Mouse (Mus musculus): ENCODE data around the gene Ttc22. TPM values are rescaled to one million over a fixed set of nuclear protein-coding genes. Genes with fewer than 3 reads are reported as not detected.

The Ttc22 gene
- polyA plus RNA-seq, 1 experiment from 2014 or later = 0.07 TPM

DNA sequence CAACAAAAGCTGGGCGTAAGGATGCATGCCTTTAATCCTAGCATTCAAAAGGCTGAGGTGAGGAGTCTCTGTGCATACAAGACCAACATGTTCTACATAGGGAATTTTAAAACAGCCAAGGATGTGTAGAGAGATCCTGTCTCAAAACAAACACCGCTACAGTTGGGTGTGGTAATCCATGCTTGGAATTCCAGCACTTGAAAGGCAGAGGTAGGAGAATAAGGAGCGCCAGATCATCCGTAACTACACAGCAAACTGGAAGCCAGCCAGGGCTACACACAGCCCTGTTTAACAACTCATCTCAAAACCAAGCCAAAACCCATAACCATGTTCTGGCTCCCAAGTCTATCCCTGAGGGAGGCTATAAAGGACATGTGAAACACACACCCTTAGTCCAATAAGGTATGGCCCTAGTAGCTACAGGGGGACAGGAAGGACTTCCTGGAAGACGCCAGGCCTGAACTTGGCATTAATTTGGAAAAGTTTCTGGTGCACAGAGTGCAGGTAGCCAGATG lies 41.8 kb downstream of the Ttc22 start:
- Histone ChIP-seq H3K4me2 (no peak overlapping the region), H3K4me3 (replicated peaks) (no peak overlapping the region), H3K27ac (replicated peaks) (no peak overlapping the region), H3K9me3 (replicated peaks) (no peaks in the 10 kb centered on the region), H3K9ac (no peak overlapping the region), H3K27me3 (no peaks in the 10 kb centered on the region), H3K4me1 (replicated peaks) (no peaks in the 10 kb centered on the region), H3K36me3 (replicated peaks) (peaks cover 99% of the 10 kb centered on the region)
- WGBS (ENCODE audit: insufficient replicate concordance) = 79% methylated on average over 5 of the region's 5 CpGs
- no peak for ATAC-seq (ENCODE audit: insufficient read depth)

DNA sequence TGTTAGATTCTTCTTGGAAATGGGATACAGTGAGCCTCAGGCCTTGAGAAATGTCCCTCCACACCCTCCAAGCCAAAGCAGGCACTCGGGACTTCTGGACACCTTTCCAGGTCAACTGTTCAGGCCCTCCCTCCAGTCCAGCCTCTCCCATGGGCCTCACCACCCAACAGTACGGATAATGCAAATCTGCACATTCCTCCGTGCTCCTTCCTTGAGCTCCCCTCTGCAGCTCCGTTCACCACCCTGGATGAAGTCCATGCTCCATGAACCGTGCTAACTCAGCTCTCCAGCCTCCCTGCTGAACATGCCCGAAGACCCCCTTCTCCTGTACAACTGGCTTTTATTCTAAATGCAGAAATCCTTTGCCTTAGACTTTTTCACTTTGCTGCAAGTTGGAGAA lies 42.5 kb downstream of the Ttc22 start:
- no peak overlapping the region for H3K4me2 ChIP-seq
- peaks cover 99% of the 10 kb centered on the region for H3K36me3 ChIP-seq (replicated peaks)
- no peaks in the 10 kb centered on the region for H3K4me1 ChIP-seq (replicated peaks)
- H3K4me3 ChIP-seq (replicated peaks) = no peak overlapping the region
- no peak overlapping the region for H3K9ac ChIP-seq
- no peaks in the 10 kb centered on the region for H3K27me3 ChIP-seq
- no peak overlapping the region for H3K27ac ChIP-seq (replicated peaks)
- ATAC-seq (ENCODE audit: insufficient read depth) = no peak
- no peaks in the 10 kb centered on the region for H3K9me3 ChIP-seq (replicated peaks)
- 78% methylated on average over 6 of the region's 6 CpGs for WGBS (ENCODE audit: insufficient replicate concordance)

DNA sequence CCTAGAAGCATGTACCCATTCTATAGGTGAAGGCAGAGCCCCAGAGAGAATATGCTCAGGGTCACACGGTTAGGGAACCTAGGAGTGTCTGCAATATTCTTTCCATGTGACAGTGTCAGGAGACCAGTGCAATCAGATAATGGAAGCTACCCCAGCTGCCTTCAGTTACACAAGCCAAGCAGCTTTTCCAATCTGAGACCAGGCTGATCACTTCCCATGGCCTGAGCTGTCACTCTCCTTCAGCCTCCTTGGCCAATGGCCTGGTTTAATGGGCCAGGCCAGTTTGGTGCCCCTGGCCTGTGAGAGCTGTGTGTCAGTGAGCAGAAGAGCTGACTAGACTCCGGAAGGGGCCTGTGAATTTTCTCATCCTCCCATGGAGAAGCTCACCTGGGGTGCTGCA lies 43.0 kb downstream of the Ttc22 start:
- H3K27me3 ChIP-seq = no peaks in the 10 kb centered on the region
- 76% methylated on average over 2 of the region's 2 CpGs for WGBS (ENCODE audit: insufficient replicate concordance)
- H3K9me3 ChIP-seq (replicated peaks) = no peaks in the 10 kb centered on the region
- H3K4me2 ChIP-seq = no peak overlapping the region
- no peak overlapping the region for H3K27ac ChIP-seq (replicated peaks)
- no peak for ATAC-seq (ENCODE audit: insufficient read depth)
- H3K4me1 ChIP-seq (replicated peaks) = no peaks in the 10 kb centered on the region
- H3K36me3 ChIP-seq (replicated peaks) = peaks cover 99% of the 10 kb centered on the region
- H3K4me3 ChIP-seq (replicated peaks) = no peak overlapping the region
- H3K9ac ChIP-seq = no peak overlapping the region

DNA sequence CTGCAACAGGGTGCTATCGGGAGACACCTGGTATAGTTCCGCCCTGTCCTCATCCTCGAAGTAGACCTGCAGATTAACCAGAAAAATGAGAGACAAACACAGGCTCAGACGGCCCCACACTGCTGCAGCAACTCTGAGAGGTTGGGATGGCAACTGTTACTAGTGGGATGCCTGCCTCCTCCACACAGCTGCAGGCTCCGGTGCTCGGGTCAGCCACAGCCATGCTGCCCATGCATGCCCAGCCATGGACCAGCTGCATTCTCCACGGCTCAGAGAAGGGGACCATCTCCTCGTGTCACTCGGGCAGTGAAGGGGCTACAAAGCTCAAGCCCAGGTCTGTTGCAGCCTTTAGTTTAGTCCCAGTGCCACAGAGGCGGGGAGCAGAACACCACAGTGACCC lies 43.4 kb downstream of the Ttc22 start:
- 79% methylated on average over 10 of the region's 10 CpGs for WGBS (ENCODE audit: insufficient replicate concordance)
- Histone ChIP-seq H3K9ac (no peak overlapping the region), H3K27me3 (no peaks in the 10 kb centered on the region), H3K36me3 (replicated peaks) (peaks cover 99% of the 10 kb centered on the region), H3K4me3 (replicated peaks) (no peak overlapping the region), H3K27ac (replicated peaks) (no peak overlapping the region), H3K4me2 (no peak overlapping the region), H3K4me1 (replicated peaks) (no peaks in the 10 kb centered on the region), H3K9me3 (replicated peaks) (no peaks in the 10 kb centered on the region)
- no peak for ATAC-seq (ENCODE audit: insufficient read depth)

DNA sequence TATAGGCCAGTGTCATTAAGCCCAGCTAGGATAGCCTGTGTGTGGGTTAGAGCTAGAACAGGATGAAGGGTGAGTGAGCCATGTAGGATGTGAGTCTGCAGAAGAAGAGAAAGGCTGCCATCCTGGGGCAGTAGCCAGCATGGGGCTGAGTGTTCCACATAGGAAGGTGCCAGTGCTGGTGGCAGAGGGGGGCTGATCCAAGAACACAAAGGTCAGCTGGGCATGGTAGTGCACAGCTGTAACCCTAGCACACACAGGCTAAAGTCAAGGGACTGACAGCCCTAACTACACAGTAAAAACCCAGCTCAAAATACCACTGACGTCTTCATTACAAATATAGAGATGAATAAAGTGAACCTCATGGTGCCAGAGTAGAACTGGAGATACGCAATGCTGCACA lies 44.3 kb downstream of the Ttc22 start:
- Histone ChIP-seq H3K27ac (replicated peaks) (no peak overlapping the region), H3K4me2 (no peak overlapping the region), H3K36me3 (replicated peaks) (peaks cover 100% of the 10 kb centered on the region), H3K9me3 (replicated peaks) (no peaks in the 10 kb centered on the region), H3K4me1 (replicated peaks) (no peaks in the 10 kb centered on the region), H3K27me3 (no peaks in the 10 kb centered on the region), H3K4me3 (replicated peaks) (no peak overlapping the region), H3K9ac (no peak overlapping the region)
- 80% methylated on average over 2 of the region's 2 CpGs for WGBS (ENCODE audit: insufficient replicate concordance)
- ATAC-seq (ENCODE audit: insufficient read depth) = no peak

DNA sequence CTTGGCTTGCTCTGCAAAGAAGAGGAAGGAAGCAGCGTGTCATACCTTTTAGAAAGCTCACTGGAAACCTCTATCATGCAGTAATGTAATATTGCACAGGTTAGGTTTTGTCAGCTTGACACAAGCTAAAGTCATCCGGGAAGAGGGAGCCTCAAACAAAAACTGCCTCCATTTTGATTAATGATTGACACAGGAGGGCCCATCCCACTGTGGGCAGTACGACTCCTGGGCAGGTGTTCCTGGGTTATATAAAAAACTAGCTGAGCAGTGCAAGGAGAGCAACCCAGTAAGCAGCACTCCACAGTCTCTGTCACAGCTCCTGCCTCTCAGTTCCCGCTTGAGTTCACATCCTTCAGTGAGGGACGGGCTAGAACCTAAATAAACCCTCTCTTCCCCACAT lies 54.5 kb downstream of the Ttc22 start:
- Histone ChIP-seq H3K27ac (replicated peaks) (no peak overlapping the region), H3K4me3 (replicated peaks) (no peak overlapping the region), H3K9me3 (replicated peaks) (no peaks in the 10 kb centered on the region), H3K9ac (no peak overlapping the region), H3K4me1 (replicated peaks) (peaks cover 42% of the 10 kb centered on the region), H3K4me2 (no peak overlapping the region), H3K36me3 (replicated peaks) (peaks cover 54% of the 10 kb centered on the region), H3K27me3 (no peaks in the 10 kb centered on the region)
- ATAC-seq (ENCODE audit: insufficient read depth) = no peak
- 73% methylated on average over 5 of the region's 5 CpGs for WGBS (ENCODE audit: insufficient replicate concordance)

DNA sequence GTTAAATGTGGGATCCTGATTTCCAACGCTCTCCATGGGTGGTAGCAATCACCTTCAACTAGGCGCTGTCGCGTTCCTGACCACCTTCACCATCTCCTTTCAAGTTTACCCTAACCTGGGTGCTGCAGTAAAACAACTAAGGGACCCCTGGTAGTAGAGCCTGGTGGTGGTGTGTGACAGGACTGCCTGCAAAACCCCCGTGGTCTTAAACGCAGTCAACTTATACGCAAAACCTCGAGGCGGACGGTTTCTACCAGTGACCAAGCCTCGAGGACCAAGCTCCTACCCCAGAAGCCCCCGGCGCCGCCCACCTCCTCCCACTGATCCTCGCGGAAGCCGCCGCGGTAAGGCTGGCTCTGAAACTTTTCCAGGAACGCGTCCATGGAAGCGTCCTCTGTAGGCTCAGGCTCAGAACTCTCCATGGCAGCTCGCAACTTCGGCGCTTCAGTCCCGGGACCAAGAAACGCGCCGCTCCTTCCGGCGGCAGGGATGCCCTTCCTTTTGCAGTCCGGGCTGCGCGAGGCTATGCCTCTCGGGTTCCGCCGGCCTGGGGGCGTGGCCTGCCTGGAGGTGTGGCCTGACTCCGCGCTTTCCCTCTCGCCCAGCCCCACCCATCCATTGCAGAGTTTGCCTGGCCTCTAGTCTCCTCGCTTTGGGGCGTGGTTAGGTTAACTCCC lies 56.3 kb downstream of the Ttc22 start, which contains the start of gene Ttc4:
Ttc4 (minus strand) TSS at position 503 of the 677 bp plus-strand sequence.
- Histone ChIP-seq H3K36me3 (replicated peaks) (peaks cover 35% of the 10 kb centered on the region), H3K9ac (peak within 1 kb of the TSS; percentile 96), H3K9me3 (replicated peaks) (no peaks in the 10 kb centered on the region), H3K27ac (replicated peaks) (peak within 1 kb of the TSS; percentile 78), H3K4me1 (replicated peaks) (peaks cover 42% of the 10 kb centered on the region), H3K4me2 (peak within 1 kb of the TSS; percentile 76), H3K4me3 (replicated peaks) (peak within 1 kb of the TSS; percentile 95), H3K27me3 (peaks cover 2% of the 10 kb centered on the region; the same call in 1 of the 2 replicates)
- under 1% methylated on average over 43 of the region's 43 CpGs for WGBS (ENCODE audit: insufficient replicate concordance)
- ATAC-seq (ENCODE audit: insufficient read depth) = peak; percentile 100

DNA sequence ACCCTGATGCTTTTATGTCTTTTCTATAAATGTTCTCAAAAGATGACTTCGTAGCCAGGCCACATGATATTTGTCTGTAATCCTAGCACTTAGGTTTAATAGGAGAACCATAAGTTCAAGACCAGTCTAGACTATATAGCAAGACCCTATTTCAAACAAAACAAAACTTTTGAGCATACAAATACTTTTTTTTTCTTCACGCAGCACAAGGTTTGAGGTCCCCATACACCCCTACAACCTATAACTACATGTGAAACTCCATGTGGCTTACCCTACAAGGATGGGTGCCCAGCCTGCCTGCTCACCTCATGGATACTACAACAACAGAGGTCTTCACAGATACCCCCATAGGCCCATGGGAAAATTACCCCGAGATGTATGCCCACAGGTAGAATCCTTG lies 56.9 kb downstream of the Ttc22 start:
- WGBS (ENCODE audit: insufficient replicate concordance) = 32% methylated on average over 3 of the region's 3 CpGs
- no peak overlapping the region for H3K9ac ChIP-seq
- ATAC-seq (ENCODE audit: insufficient read depth) = no peak; the same call in 1 of the 2 replicates
- no peaks in the 10 kb centered on the region for H3K9me3 ChIP-seq (replicated peaks)
- H3K4me1 ChIP-seq (replicated peaks) = peaks cover 42% of the 10 kb centered on the region
- peak overlapping the region; percentile 95 for H3K4me3 ChIP-seq (replicated peaks)
- H3K36me3 ChIP-seq (replicated peaks) = peaks cover 30% of the 10 kb centered on the region
- peak overlapping the region; percentile 52 for H3K27ac ChIP-seq (replicated peaks)
- H3K4me2 ChIP-seq = peak overlapping the region; percentile 76
- peaks cover 5% of the 10 kb centered on the region; the same call in 1 of the 2 replicates for H3K27me3 ChIP-seq

DNA sequence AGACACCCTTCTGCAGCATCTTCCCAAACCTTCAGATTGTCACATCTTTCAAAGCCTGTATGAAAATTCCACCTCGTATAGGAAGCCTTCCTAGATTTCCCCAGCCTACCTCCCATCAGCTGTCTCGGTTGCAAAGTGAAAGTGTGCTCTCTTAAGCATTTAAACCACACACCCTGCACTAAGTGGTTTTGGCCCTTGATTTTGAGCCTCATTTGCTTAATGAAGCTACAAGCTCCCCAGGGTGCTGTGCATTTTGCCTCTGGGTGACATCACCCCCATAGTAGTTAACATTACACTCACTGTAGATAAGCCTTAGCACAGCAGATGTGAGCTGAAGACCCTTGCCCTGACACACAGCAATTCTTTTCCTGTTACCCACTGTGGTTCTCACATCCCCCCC lies 58.7 kb downstream of the Ttc22 start:
- Histone ChIP-seq H3K9me3 (replicated peaks) (no peaks in the 10 kb centered on the region), H3K27ac (replicated peaks) (no peak overlapping the region), H3K9ac (no peak overlapping the region), H3K4me1 (replicated peaks) (peaks cover 41% of the 10 kb centered on the region), H3K4me3 (replicated peaks) (no peak overlapping the region), H3K36me3 (replicated peaks) (peaks cover 12% of the 10 kb centered on the region), H3K27me3 (peaks cover 5% of the 10 kb centered on the region; the same call in 1 of the 2 replicates), H3K4me2 (peak overlapping the region; percentile 20; the same call in 1 of the 2 replicates)
- ATAC-seq (ENCODE audit: insufficient read depth) = no peak
- 41% methylated on average over 2 of the region's 2 CpGs for WGBS (ENCODE audit: insufficient replicate concordance)

DNA sequence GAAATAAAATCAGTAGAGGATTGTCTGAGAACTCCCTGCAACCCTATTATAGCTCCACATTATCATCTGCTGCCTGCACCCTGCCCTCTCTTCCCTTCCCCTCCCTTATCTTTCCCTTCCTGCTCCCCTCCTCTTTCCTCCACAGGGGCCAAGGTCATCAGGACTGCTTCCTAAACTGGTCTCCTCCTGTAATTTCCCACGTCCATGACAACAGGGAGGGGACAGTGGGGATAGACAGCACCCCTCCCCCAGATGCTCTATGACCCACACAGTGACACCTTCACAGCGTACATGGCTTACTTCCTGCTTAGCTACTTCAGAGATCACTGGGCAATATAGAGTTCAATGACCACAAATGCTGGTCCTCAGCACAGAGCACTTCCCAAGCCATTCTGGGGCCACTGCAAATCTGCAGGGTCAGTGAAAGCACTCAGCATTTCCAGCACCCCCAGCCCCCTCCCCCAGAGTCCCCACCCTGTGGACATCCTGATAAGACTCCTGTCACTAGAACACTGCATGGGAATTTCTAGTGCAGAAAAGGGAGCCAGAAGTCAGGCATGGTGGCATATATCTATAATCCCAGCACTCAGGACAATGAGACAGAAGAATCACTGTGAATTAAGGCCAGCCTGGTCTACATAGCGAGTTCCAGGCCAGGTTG lies 66.5 kb downstream of the Ttc22 start:
- H3K4me2 ChIP-seq = no peak overlapping the region
- H3K4me1 ChIP-seq (replicated peaks) = peaks cover 12% of the 10 kb centered on the region
- no peak overlapping the region for H3K9ac ChIP-seq
- H3K36me3 ChIP-seq (replicated peaks) = no peaks in the 10 kb centered on the region
- H3K27me3 ChIP-seq = peaks cover 18% of the 10 kb centered on the region
- 0 out of 2 replicates have a peak overlapping the region, but pooled peaks have one; percentile 3 for H3K27ac ChIP-seq (replicated peaks)
- H3K4me3 ChIP-seq (replicated peaks) = no peak overlapping the region
- WGBS (ENCODE audit: insufficient replicate concordance) = 22% methylated on average over 3 of the region's 3 CpGs
- ATAC-seq (ENCODE audit: insufficient read depth) = peak; percentile 72
- H3K9me3 ChIP-seq (replicated peaks) = no peaks in the 10 kb centered on the region
